ENCODE assay signal across 32 mouse cellular contexts in the genomic region with DNA sequence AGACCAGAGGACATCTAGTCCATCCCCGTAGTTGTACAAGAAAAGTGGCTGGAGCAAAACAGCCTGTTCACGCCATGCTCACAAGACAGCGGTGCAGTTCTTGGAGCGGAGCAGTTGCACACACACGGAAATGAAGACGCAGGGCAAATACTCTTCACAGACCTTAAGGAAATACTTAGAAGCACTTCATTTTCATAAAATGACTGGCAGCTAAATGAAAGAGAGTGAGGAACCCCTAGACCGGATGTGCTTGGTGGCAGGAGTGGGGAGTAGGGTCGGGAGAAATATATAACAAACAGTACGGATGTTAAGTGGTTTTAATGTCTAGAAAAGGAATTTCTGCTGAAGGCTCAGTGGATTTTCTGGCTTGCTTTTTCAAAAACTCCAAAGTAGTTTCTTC. TPM values are rescaled to one million over a fixed set of nuclear protein-coding genes. Genes with fewer than 3 reads are reported as not detected.
"Had no signal": no experiment of that assay in that cellular context is flagged by ENCODE, and none has a peak within 500 bp of the region (broad histone marks: within the 10 kb centered on the region; RNA-seq: fewer than 3 reads in every experiment).

No protein-coding gene starts in this region.

- H3K4me1 ChIP-seq: heart, embryonic 10.5 days; heart, embryonic 12.5 days; hindbrain, embryonic 10.5 days; hindbrain, embryonic 12.5 days; intestine, embryonic 15.5 days; limb, embryonic 15.5 days had no signal

- H3K27me3 ChIP-seq: heart, embryonic 12.5 days; hindbrain, embryonic 12.5 days; intestine, embryonic 15.5 days; limb, embryonic 13.5 days; limb, embryonic 15.5 days had no signal

- H3K27ac ChIP-seq: gastrocnemius, adult 2 months; heart, embryonic 10.5 days; hindbrain, embryonic 10.5 days; hindbrain, embryonic 12.5 days; hindbrain, embryonic 14.5 days; intestine, embryonic 15.5 days; left cerebral cortex, adult 2 months; limb, embryonic 13.5 days; limb, embryonic 15.5 days had no signal

- H3K9me3 ChIP-seq: heart, embryonic 10.5 days; heart, embryonic 12.5 days; hindbrain, embryonic 10.5 days; hindbrain, embryonic 12.5 days; intestine, embryonic 15.5 days; limb, embryonic 13.5 days; limb, embryonic 15.5 days had no signal

- H3K9ac ChIP-seq: heart, embryonic 12.5 days; hindbrain, embryonic 12.5 days; hindbrain, embryonic 14.5 days; intestine, embryonic 15.5 days; limb, embryonic 13.5 days; limb, embryonic 15.5 days had no signal

- DNase-seq: gastrocnemius, adult 2 months; gastrocnemius, postnatal 10 days; gastrocnemius, postnatal 25 days; heart, adult 18-20 months; heart, postnatal 10 days; heart, postnatal 4 days; kidney, adult 18-20 months; kidney, adult 8-10 months; kidney, postnatal 10 days; kidney, postnatal 25 days; kidney, postnatal 4 days; layer of hippocampus, adult 9-11 months; left cerebral cortex, postnatal 4 days had no signal

- H3K4me2 ChIP-seq: heart, embryonic 12.5 days; hindbrain, embryonic 12.5 days; hindbrain, embryonic 14.5 days; intestine, embryonic 15.5 days; limb, embryonic 13.5 days; limb, embryonic 15.5 days had no signal

- ATAC-seq: forebrain, embryonic 16.5 days; hindbrain, embryonic 16.5 days; inflammation-experienced regulatory T-cells, adult 6 months; intestine, embryonic 15.5 days; intestine, postnatal 0 days had no signal

- H3K4me3 ChIP-seq: gastrocnemius, adult 2 months; heart, embryonic 10.5 days; heart, embryonic 12.5 days; hindbrain, embryonic 10.5 days; hindbrain, embryonic 12.5 days; intestine, embryonic 15.5 days; left cerebral cortex, adult 2 months; limb, embryonic 13.5 days; limb, embryonic 15.5 days had no signal

RNA-seq across cellular contexts. Expression of a gene that starts 20.2 kb away (rescaled TPM):
- total RNA-seq: gastrocnemius, adult 2 months; gastrocnemius, postnatal 25 days; granulocyte monocyte progenitor cell, adult 5-6 weeks; heart, adult 18-20 months; heart, adult 8-10 months; heart, postnatal 10 days; heart, postnatal 25 days; heart, postnatal 4 days had no signal
- polyA plus RNA-seq: heart, embryonic 14.5 days; heart, embryonic 16.5 days; inflammation-experienced regulatory T-cells, adult 6 months; intestine, postnatal 0 days; kidney, embryonic 14.5 days had no signal
